Mouse (Mus musculus): Measurements from ENCODE around the gene Chd6.

DNA sequence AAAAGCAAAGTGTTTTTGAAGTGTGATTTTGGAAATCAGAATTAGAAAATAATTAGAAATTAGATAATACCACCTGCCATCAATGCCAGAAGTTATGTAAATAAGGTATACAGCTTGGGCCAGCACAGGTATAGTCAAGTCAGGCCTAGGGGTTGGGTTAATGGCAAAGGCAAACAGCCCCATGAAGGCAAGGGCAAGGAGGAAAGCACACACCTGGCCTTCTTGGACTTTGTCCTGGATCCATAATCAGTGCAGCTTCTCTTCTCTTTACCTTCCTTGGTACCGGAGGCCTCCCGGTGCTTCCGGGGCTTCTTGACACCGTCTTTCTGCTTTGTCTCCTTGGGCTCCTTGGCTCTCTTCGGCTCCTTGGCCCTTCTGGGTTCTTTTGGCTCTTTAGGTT, 56.7 kb downstream of the Chd6 start:
- TF ChIP-seq CTCF (IDR thresholded peaks at IDR 0.05; ENCODE audit: control insufficient read depth, insufficient read depth, low read length) (no peak), POLR2A (IDR thresholded peaks at IDR 0.05; ENCODE audit: borderline replicate concordance, control insufficient read depth, low read depth, low read length) (no peak)

All from bone marrow, adult 2 months (tissue).